Mouse (Mus musculus): Measurements from ENCODE around the gene Aen.

DNA sequence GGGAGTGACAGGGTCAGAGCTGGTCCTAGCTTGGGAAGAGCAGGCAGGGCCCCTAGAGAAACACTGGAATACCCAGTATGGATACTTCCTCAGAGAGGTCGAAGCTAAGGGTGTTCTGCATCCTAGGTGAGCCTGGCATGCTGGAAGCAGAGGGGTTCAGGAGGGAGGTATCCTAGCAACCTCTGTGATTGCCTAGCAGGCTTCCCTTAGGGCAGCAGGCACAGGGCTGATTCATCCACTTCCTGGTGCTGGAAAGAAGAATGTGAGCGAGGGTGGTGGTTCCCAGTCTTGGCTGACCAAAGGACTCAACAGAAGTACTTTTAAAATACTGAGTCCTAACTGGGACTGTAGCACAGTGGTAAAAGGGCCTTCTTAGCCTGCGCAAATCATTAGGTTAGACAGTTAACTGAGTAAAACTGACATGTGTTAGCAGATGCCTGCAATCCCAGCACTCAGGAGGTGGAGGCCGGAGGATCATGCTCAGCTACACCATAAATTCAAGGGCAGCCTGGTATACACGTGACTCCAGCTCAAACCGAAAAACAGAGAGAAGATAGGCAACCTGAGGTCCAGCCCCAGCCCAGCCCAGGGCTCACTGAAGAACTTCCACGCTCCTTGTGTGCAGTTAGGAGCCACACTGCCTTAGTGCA lies 31.7 kb upstream of the Aen start:
- no peak for TF ChIP-seq CTCF (conservative IDR thresholded peaks at IDR 0.05 in 1 of 2, IDR thresholded peaks at IDR 0.05 in 1 of 2; ENCODE audit: low read depth in 2 of 2, low read length in 2 of 2)
- no peak for TF ChIP-seq E2F4 (IDR thresholded peaks at IDR 0.05; ENCODE audit: insufficient replicate concordance, low read depth, low read length)
- TF ChIP-seq GABPA (IDR thresholded peaks at IDR 0.05; ENCODE audit: insufficient replicate concordance, low read depth, low read length) = no peak
- no peak for TF ChIP-seq MAZ (IDR thresholded peaks at IDR 0.05; ENCODE audit: low read depth, low read length)

Measured in CH12.LX (cell line).